Mouse (Mus musculus) CH12.LX (cell line): Measurements from ENCODE around the gene Phf23.

ENCODE experiments used
- CHD2 ChIP-seq: IDR thresholded peaks from 2 replicates; pipeline ENCODE4 v1.6.1; 2011; ENCODE audit warnings: low read length, improper control_type of control experiment
- CTCF ChIP-seq, 2 experiments: IDR thresholded peaks in 1 of 2; conservative IDR thresholded peaks in 1 of 2; 2 replicates each; pipeline ENCODE4 v1.5.1; 2011 to 2012; ENCODE audit warnings: low read depth in 2 of 2, low read length in 2 of 2, improper control_type of control experiment in 1 of 2, inconsistent platforms in 1 of 2, mild to moderate bottlenecking in 1 of 2, moderate library complexity in 1 of 2
- ELF1 ChIP-seq: IDR thresholded peaks from 2 replicates; pipeline ENCODE4 v1.6.1; 2014; ENCODE audit warnings: low read depth, mild to moderate bottlenecking, inconsistent platforms, low read length, improper control_type of control experiment
- EP300 ChIP-seq: IDR thresholded peaks from 2 replicates; pipeline ENCODE4 v1.6.1; 2011; ENCODE audit warnings: low read length, improper control_type of control experiment
- KAT2A ChIP-seq: IDR thresholded peaks from 2 replicates; pipeline ENCODE4 v1.6.1; 2012; ENCODE audit warnings: low read length, improper control_type of control experiment, inconsistent platforms; ENCODE audit not compliant: insufficient replicate concordance
- MAX ChIP-seq: IDR thresholded peaks from 2 replicates; pipeline ENCODE4 v1.6.1; 2011; ENCODE audit warnings: low read length, improper control_type of control experiment
- MEF2A ChIP-seq: IDR thresholded peaks from 2 replicates; pipeline ENCODE4 v1.6.1; 2014; ENCODE audit warnings: low read depth, mild to moderate bottlenecking, inconsistent platforms, low read length, improper control_type of control experiment, borderline replicate concordance
- POLR2AphosphoS2 ChIP-seq: IDR thresholded peaks from 2 replicates; pipeline ENCODE4 v1.6.1; 2011; ENCODE audit warnings: low read depth, low read length, improper control_type of control experiment
- USF1 ChIP-seq: IDR thresholded peaks from 2 replicates; pipeline ENCODE4 v1.6.1; 2014; ENCODE audit warnings: low read depth, mild to moderate bottlenecking, inconsistent platforms, low read length, improper control_type of control experiment
- USF2 ChIP-seq: conservative IDR thresholded peaks from 2 replicates; pipeline ENCODE4 v1.6.1; 2011; ENCODE audit warnings: low read depth, low read length, improper control_type of control experiment

GRCm38 (mm10) chr11:69994401-69995090 lies 1.0 kb upstream of the Phf23 start:
- TF ChIP-seq USF1, result no peak
- no peak for TF ChIP-seq CHD2
- TF ChIP-seq KAT2A, result no peak
- TF ChIP-seq POLR2AphosphoS2, result no peak
- no peak for TF ChIP-seq ELF1
- no peak; a peak in 2 of 4 replicates for TF ChIP-seq CTCF (conservative IDR thresholded peaks at IDR 0.05 in 1 of 2, IDR thresholded peaks at IDR 0.05 in 1 of 2; ENCODE audit: low read depth in 2 of 2, low read length in 2 of 2)
- no peak for TF ChIP-seq USF2
- no peak for TF ChIP-seq MEF2A
- no peak for TF ChIP-seq EP300
- TF ChIP-seq MAX, result no peak
